Mouse (Mus musculus) cerebellum, postnatal 14 days (tissue): ENCODE measurements around the gene Lmx1b.

Source experiments
- DNase-seq, 2 experiments: peaks; one replicate each; pipeline ENCODE4 v3.0.0; 2021; ENCODE audit warnings: mixed read lengths in 2 of 2

The Lmx1b gene

DNA sequence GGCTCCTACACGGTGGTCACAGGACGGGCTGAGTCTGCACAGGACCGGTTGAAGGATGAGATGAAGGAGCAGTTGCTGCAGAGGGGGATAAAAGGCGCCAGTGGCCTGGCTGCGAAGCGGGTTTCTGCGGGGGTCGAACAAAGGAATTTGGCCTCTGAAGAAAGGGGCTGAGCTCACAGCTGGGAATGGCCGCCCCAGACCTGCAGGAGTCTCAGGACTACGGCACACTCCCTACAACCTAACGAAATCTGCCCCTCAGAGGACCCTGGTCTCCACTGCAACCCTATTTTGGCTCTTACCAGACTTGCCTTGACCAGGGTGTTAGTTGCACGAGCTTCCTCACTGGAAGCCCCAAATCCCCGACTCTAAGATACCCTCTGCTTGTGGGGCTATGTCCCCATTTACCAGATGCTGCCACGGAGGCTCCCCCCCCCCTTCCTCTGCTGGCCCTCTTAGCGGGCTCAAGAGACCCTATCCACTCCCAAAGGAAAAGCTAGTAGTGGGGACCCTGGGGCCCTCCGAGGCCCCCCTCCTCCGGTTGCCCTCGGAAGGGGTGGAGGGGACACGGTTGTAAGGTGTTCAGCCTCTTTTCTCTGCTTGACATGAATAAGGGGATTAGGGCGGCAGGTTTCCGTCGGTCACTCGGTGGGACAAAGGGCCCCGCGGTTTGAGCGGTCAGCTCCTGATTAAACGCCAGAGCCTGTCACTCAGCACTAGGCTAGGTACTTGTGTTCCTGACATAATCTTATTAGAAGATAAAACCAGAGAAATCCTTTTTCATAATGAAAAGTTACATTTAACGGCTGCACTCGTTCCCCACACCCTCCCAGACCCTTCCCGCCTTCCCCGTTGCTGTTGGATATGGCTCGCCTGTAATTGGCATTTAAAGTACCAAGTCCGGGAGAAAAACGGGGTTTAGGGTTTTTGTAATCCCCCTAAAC, 10.0 kb downstream of the Lmx1b start:
- DNase-seq: peak in 1 of 2 experiments; percentile 35

DNA sequence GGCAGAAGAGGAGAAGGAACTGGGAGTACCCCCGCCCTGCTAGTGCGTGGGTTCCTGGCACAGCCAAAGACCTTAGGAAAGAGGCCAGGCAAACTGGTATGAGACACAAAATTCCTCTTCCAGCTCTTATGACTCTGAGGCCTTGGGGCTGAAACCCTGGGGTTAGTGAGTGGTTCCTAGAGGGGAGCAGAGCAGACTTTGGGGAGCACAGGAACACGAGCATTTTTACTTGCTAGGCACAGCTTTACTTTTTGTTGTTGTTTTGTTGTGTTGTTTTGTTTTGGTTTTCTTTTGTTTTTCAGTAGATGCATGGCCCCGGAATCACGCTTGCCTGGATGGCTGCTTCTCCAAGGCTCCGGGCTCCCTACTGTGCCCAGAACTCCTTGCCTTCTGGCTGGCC, 10.7 kb downstream of the Lmx1b start:
- no peak for DNase-seq

DNA sequence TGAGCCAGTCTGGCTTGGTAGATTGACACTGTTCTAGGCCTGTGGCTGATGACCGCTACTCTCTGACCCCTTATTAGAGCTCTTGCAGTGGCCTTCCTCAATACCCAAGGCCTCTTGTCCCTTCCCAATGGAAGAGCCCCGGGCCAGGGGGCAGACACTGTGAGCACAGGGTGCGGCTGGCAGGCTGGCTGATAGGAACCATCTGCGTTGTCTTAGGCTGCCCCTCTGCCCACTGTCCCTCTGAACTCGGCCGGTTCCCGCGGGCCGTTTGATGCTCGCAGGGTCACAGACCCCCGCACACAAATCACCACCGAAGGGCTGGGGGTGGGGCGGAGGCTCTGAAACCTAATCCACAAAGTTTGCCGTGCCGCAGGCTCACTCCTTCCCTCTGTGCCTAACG, 11.5 kb downstream of the Lmx1b start:
- no peak for DNase-seq

DNA sequence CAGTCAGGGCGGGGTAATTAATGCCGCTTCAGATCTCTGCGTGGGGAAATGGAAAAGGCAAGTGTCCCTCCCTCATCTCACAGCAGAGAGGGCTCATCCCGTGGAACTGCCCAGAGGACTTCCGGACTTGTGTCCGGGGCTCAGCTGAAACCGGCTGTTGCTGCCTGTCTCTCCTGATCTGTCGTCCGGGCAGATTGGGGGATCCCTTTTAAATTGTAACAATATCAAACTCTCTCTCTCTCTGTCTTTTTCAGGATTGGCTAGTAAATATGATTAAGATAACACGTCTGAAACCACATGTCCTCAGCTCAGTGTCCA, 13.3 kb downstream of the Lmx1b start:
- DNase-seq: no peak

DNA sequence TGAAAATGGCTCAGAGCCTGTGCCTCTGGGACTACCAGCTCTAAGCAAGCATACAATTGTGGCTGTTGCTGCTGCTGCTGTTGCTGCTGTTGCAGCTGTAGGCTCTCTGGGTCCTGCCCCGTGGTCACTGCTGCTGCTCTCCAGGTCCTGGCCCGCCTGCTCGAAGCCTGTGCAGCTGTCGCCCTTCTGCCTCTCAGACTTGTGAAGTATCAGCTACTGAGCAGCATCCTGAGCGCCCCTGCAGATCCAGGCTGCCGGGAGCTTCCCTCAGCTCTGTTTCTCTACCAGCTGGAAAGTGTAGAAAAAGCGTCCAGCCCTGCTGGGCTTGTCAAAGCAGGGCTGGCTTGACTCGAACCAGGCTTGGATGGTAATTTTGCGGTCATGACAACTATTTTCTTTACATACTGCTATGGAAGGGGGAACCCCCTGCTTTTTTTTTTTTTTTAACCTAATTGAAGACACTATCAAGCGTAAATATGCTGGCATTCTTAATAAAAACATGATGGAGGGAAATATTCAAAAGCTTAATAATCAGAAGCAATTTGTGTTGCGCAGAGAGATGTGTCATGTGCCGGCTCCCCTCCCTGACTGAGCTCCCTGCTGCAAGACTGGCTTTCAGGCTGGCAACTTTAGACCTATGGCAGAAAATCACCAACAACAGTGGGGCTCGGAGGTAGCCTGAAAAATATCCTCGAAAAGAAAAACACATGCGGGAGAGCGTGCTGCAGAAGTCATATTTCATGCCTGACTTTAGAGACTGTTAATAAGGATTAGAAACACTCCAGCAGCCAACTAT, 13.9 kb downstream of the Lmx1b start:
- no peak for DNase-seq

DNA sequence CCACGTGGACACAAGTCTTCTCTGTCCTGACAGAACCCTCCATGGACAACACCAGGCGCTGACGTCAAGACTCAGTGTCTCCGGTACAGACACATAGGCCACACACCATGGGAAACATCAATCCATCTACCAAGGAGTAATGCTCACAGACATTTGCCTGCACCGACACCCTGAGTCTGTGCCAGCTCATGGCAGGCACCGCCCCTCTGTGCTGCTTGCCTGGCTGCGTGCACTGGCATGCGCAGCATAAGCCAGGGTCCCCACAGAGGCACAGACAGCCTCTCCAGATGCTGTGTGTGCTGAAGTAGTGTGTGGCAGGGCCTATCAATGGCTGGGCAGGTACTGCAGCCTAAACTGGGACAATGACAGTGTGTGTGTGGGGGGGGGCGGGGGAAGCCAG, 22.6 kb downstream of the Lmx1b start:
- DNase-seq: no peak

DNA sequence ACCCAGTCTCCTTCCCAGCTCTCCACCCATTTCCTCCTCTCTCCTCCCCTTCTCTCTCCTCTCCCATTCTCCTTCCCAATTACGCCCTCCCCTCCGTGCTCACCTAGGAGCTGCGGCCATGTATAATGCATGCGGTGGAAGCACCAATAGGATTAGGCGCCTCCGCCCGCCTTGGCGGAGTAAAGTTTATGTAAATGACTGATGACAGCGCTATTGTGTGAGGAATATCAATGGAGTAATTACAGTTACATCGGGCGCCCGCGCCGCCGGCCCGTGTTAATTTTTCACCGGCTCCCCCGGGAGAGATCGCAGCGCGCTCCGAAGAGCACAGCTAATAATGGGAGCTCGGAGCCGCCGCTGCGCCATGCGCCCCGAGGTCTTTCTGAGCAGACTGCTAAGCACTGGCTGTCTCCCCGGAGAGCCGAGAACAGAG, 23.9 kb downstream of the Lmx1b start:
- peak; percentile 43 to 54 for DNase-seq

DNA sequence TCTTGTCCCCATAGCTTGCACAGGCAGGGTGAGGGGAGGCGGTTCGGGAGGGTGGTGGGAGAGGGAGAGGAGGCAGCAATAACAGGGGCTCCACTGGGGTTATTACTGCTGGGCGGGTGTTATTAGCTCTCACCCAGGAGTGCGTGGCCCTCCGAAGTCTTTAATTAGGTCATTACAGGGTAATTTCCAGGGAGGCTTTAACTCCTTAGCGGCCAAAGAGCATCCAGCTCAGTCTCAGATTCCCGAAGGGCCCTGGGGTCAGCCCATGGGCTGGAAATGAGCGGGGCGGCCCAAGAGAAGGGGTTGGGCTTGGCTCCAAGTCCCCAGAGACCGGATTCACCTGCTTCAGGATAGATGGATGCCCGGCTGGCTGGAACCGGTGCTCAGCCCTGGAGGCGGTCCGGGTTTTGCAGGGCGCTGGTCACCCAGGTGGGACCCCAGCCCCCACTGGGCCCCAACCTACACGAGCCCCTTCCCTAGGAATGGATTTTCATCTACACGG, 24.4 kb downstream of the Lmx1b start:
- DNase-seq: peak; percentile 48 to 58

DNA sequence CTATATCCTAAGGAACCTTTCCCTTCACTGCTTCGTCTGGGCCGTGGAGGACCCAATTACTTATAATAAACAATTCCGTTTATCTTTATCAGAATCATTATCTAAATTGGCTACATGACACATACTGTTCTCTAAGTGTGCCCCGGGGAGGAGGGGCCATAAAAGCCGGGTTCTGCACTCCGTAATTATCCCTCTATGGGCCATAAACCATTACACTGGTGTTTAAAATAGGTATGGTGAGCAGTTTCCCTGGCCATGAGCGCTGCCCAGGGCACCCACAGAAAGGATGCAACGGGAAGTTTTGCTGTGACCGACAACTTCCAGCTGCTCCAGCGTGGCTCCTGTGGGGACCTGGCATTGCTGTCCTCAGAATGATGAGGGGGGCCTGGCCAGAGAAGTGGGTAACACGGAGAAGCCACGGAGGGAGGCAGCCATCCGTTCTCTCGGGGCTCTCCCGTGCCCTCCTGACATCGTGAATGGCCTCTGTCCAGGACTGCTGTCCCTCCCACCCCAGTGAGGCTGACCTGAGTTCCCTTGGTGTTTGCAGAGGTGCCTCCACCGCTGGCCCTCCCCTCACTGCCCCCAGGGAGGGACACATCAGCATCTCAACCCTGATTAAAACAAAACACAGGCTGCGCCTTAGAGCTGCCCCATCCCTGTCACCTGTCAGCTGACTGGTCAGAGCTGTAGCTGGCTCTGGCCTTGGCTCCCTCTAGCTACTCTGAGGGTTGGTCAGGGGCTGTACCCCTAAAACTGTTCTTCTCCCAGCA, 34.6 kb downstream of the Lmx1b start:
- DNase-seq: no peak

DNA sequence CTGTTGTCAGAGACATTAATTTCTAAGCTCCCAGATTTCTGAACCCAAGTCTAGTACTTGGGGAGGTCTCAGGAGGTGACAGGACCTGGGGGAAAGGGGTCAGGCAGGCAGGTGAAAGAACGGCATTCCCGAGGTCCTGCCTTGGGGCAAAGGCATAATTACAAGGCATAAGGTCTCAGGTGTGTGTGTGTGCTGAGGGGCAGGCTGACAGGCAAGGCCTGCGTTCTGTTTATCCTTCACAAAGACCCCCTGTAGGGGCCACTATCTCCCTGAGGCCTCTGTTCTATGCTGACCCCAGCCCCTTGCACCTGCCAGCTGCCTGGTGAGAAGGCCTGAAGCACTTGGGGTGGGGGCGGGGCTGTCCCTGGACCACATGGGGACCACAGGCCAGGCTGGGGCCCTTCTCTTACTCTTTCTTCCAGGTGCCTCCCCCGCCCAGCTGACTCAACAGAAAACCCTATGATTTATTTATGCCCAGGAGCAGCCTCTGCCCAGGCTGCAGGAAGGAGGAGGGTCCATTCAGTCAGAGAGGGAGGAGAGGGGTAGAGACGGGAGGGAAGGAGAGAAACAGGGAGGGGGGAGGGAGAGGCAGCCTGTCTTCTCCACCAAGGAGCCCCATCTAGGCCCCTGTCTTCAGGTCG, 35.3 kb downstream of the Lmx1b start:
- DNase-seq: no peak

DNA sequence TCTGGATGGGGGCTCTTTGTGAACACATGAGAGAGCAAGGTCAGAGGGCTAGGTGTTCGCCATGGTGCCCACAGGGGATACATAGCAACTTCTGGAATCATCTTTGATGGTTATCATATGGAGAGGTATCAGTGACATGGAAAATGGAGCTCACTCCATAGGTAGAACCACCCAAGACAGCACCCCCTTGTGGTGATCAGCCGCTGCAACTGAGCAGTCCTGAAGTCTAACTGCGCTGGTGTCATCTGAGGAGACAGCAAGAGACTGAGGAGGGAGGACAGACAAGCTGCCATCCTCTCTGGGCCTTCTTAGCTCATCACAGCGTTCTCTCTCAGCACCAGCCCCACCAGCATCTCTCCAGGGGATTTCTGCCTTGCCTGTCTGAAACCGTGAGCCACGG, 39.8 kb downstream of the Lmx1b start:
- peak in 1 of 2 experiments; percentile 43 for DNase-seq

DNA sequence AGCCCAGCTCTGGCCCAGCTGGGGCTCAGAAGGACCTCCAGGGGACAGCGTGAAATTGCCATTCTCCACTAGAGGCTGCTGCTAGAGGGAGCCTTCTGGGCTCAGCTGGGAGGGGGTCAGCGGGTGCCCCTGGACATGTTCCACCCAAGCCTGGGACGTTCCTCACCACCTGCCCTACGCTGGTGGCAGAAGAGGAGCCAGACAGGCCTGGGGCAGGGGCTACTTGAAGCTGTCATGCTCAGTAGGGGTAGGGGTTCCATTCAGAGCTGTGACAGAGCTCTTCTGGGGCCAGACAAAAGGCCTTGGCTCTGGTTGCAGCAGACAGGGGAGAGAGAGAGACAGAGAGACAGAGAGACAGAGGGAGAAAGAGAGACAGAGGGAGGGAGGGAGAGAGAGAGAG, 42.9 kb downstream of the Lmx1b start:
- DNase-seq: no peak

DNA sequence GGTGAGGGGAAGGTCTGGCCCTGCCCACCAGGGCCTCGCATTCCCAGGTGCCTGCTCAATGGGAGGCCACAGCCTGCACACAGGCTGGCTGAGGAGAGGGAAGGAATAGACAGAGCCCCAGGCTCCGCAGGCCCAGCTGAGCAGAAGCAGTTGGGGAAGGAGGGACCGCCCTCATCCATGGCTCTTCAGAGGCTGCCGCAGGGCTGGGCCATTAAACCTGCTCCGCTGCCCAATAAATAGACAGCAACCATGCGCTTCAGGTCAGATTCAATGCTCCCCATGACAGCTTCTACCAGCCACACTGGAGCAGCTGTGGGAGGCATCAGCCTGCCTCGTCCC, 45.3 kb downstream of the Lmx1b start:
- DNase-seq: no peak

DNA sequence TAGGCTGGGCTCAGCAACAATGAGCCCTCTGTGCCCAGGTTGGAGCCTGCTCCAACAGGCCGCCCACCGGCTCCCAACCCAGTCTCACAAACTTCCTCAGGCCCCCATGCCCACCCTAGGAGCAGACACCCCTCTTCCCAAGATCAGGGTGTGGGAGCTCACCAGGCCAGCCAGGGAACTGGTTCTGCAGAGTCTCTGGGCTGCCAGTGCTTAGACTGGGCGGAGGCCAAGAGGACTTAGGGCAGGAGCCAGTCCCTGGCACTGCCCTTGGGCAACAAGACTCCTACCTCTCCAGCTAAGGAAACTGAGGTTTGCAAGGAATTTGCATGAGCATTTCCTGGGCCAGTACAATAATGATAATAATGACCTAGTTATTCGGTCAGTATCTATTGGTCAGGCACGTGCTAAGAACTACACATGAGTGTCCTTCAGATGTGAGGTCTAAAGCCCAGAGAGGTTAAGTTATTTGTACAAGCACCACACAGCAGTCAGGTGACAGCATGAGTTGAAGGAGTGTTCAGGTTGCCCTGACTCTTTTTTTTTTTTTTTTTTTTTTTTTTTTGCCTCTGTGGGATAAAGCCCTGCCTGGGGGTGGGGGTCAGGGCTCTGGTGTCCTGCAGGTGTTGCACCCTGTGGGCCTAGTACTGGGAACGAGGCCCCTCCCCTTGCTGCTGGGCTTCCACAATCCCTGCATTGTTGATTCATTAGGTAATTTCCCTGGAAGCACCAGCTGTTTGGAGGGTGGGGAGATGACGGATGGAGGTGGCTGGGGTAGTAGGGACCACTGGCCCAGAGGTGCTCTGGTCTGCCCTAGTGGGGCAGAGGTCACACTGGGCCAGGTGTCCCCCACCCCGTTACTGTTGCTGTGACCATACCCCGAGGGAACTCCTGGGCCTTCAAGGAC, 45.9 kb downstream of the Lmx1b start:
- no peak for DNase-seq

DNA sequence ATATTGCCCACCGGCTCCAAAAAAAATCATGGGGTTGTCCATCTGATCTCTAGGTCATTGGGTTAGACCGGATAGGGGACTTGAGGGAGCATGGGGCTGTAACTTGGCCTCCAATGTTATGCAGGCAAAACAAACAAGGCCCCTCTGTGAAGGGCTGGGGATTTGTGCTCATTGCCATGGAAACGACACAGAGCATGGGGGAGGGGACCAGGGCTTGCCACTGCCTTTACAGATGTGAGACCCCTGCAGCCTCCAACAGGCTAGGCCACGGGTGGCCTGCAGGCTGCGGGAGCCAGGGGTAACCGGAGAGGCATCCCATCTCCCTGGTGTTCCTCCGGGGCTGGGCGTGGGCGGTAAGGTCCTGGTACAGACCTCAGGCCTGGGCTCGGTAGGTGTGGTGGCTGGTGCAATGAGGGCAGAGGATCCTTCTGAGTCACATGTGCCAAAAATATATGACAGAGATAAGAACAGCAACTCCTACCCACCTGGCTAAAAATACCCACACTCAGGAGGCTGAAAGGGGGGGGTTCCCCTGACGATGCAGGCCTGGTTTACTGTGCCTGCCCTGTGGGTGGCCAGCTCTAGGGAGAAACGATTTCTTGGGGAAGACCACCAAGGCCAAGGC, 47.3 kb downstream of the Lmx1b start:
- DNase-seq: no peak

DNA sequence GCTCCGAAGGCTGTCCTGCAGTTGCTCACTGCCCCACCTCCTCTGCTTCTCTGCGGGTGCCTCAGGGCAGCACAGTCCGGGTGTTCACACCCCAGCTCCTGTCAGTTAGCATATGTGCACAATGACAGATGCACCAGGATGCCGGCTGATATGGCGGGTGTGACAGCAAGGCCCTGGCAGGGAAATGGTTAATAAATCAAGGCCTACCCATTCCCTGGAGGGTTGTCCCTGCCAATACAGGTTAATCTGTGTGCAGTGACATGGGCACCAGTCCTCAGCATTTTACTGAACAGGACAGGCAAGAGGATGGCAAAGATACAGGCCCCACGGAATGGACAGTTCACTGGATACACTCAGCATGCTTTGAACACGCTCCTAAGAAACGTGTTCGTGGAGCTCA, 51.0 kb downstream of the Lmx1b start:
- DNase-seq: no peak

DNA sequence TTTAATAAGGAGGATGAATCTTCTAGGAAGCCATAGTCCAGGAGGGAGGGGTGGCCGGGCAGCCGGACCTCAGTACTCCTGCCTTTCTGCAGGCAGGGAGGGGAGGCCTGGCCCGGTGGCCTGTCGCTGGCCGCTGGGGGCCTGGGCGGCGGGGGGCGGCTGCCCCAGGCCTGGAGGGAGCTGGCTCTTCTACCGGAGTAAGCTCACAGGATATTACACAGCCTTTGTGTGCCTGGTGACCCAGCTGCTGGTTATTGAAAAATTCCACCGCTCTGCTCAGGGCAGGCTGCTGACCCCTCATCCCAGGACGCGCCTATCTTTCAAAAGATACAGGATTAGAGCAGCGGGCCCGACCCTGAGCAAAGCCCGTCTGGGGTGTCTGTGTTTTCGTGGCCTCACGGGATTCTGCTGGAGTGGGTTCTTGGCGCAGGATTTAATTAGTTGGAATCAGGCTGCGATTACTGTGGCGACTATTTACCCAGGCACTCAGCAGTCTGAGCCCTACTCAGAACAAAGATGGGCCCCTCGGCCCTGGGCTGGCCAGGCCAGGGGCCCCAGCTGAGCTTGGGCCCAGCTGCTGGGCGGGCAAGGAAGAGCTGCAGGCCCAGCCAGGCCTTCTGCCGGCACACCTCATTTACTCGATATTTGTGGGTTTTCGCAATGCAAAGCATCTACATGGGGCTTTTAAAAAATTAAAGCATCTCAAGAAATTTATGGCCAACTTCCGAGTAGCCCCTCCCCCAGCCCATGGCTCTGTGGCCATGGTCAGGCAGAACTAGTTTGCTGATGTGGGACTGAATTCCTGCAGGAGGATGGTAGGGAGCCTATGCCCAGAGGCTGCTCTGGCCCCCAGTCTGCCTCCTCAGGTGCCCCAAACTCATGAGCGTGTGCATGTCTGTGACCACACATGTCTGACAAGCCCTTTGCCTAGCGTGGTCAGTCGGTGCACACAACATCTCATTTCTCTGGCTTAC, 55.1 kb downstream of the Lmx1b start:
- no peak for DNase-seq

DNA sequence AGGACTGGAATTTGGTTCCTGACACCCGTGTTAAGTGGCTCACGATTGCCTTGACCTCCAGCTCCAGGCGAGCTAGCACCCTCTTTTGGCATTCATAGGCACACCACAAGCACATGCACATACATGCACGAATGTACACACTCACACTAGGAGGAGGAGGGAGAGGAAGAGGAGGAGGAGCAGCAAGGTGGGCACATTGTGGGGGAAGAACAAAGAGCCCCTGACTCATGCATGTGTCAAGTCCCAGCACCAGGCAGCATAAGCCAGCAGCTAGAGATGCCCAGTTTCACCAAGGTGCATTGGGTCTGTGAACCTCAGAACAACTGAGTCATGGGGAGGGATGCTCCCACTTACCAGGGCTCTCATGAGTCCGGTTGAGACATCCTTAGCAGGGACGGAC, 56.5 kb downstream of the Lmx1b start:
- no peak for DNase-seq

DNA sequence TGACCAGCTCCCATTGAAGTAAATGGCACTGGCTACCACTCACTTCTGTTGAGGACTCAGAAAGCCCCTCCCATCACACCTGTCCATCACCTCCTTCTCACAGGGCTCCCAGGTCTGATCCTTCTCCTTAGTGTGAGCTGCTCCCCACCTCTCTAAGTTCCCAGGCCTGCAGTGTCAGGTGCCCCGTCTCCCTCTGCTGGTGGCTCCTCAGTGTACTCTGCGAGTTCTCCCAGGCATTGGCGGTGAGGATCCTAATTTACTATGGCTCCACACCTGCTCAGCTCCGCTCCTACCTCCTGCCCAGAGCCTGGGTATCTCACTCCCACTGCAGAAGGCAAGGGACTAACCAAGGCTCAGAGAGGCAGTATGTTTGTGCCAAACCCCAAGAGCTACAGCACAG, 57.0 kb downstream of the Lmx1b start:
- peak in 1 of 2 experiments; percentile 53 for DNase-seq
